Mouse (Mus musculus): ENCODE measurements at regions not wholly inside any gene's neighbourhood (a gene's known extent, or its start where the extent isn't known, plus 50 kb on each side); places are given as distances from the start of the nearest gene placed in this dataset.

DNA sequence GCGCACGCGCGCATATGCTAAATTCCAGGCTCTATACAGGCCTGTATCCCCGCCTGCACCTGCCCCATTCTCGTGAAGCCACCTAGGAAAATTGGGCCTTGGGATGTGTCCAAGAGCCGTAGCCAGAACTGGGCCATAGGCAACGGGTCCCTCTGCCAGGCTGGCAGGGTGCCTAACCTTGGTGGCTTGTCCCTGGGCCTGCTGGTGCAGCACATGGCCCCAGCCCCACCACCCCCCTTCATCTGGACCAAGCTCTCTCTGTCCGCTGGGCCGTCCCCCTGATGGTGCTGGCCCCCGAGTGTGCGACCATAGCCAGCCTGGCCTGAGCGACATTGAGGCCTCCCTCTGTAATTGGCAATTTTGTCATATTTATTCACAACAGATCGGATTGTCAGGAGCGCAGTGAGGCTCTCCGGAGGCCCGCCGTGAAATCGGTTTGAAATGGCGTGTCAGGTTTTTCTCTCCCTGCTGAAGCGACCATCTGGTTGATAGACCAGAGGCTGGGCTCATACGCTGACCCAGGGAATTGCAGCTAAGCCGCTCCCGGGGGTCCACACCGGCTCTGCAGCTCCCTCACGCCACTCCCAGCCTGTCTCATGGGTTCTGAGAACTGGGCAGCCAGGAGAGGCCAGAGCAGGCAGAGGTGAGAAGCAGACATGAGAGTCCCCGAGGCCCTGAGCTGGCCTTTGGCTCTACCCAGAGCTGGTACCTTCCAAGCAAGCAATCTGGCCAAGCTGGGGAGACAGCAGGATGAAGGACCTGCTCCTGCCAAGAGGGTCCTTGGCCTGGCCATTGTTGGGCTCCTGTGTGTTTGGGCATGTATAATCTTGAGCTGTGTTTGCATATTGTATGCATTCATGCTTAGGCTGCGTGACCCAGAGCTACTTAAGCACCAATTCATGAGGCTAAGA lies 67.6 kb downstream of the Uncx start:
- H3K4me1 ChIP-seq (ENCODE audit: insufficient read depth, low read depth, low read length) = no peaks in the 10 kb centered on the region
- no peaks in the 10 kb centered on the region for H3K9me3 ChIP-seq (ENCODE audit: low read length)
- H3K4me3 ChIP-seq (ENCODE audit: low read depth, low read length) = no peak overlapping the region
- no peaks in the 10 kb centered on the region for H3K27me3 ChIP-seq (replicated peaks; ENCODE audit: insufficient read depth, low read length)
- WGBS = 79% methylated on average over 28 of the region's 28 CpGs
- no peak for ATAC-seq
- H3K27ac ChIP-seq (ENCODE audit: low read length) = no peak overlapping the region
- H3K4me2 ChIP-seq (replicated peaks; ENCODE audit: low read depth, low read length) = no peak overlapping the region
- DNase-seq (ENCODE audit: low spot score) = no peak
- H3K9ac ChIP-seq (replicated peaks; ENCODE audit: low read depth) = no peak overlapping the region
- no peaks in the 10 kb centered on the region for H3K36me3 ChIP-seq (ENCODE audit: insufficient read depth, low read length)
- TF ChIP-seq CTCF (IDR thresholded peaks at IDR 0.05) = no peak
- no peak for TF ChIP-seq EP300 (IDR thresholded peaks at IDR 0.05)

DNA sequence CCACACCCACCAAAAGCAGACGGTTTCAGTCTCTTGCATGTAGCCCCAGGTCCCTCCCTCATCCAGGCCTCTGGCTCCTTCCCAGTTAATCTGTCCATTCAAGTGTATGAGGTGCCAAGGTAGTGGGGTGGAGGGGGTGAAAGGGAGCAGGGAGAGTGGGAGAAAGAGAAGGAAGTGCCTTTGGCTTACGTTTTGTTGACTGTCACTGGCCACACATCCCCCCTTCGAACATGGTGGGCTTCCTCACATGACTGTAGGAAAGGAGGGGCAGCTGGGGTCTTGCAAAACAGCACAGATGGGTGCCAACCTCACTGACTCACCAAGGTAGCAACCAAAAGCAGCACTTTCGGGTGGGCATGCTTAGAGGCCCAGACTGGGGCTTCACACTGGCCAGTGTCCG lies 68.9 kb downstream of the Uncx start:
- Histone ChIP-seq H3K9me3 (ENCODE audit: low read length) (no peaks in the 10 kb centered on the region), H3K36me3 (ENCODE audit: insufficient read depth, low read length) (no peaks in the 10 kb centered on the region), H3K4me3 (ENCODE audit: low read depth, low read length) (no peak overlapping the region), H3K27ac (ENCODE audit: low read length) (no peak overlapping the region), H3K4me2 (replicated peaks; ENCODE audit: low read depth, low read length) (no peak overlapping the region), H3K4me1 (ENCODE audit: insufficient read depth, low read depth, low read length) (no peaks in the 10 kb centered on the region), H3K27me3 (replicated peaks; ENCODE audit: insufficient read depth, low read length) (no peaks in the 10 kb centered on the region), H3K9ac (replicated peaks; ENCODE audit: low read depth) (no peak overlapping the region)
- no peak for TF ChIP-seq CTCF (IDR thresholded peaks at IDR 0.05)
- no peak for TF ChIP-seq EP300 (IDR thresholded peaks at IDR 0.05)
- 69% methylated on average over 5 of the region's 5 CpGs for WGBS
- ATAC-seq = no peak
- no peak for DNase-seq (ENCODE audit: low spot score)

DNA sequence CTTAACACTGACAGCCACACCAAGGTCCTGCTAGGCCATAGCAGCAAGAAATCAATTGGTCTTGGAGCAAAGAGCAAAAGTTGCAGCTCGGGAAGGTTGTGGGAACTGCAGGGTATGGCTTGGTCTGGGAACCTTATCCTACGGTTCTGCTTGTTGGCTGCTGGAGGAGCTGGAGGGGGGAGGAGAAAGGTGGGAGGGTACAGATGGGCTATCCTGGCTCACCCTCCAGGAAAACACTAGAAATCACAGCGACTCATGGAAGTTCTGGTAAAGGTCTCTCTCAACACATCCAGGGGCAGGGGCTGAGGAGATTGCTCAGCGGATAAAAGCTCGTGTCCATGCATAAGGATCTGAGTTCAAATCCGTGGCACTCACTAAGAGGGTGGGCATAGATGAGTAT lies 69.4 kb downstream of the Uncx start:
- H3K27ac ChIP-seq (ENCODE audit: low read length) = no peak overlapping the region
- DNase-seq (ENCODE audit: low spot score) (no peak), ATAC-seq (no peak)
- H3K4me2 ChIP-seq (replicated peaks; ENCODE audit: low read depth, low read length) = no peak overlapping the region
- no peak overlapping the region for H3K4me3 ChIP-seq (ENCODE audit: low read depth, low read length)
- 70% methylated on average over 6 of the region's 6 CpGs for WGBS
- no peaks in the 10 kb centered on the region for H3K36me3 ChIP-seq (ENCODE audit: insufficient read depth, low read length)
- no peaks in the 10 kb centered on the region for H3K4me1 ChIP-seq (ENCODE audit: insufficient read depth, low read depth, low read length)
- no peak overlapping the region for H3K9ac ChIP-seq (replicated peaks; ENCODE audit: low read depth)
- TF ChIP-seq EP300 (IDR thresholded peaks at IDR 0.05) (no peak), CTCF (IDR thresholded peaks at IDR 0.05) (no peak)
- H3K27me3 ChIP-seq (replicated peaks; ENCODE audit: insufficient read depth, low read length) = no peaks in the 10 kb centered on the region
- H3K9me3 ChIP-seq (ENCODE audit: low read length) = no peaks in the 10 kb centered on the region

DNA sequence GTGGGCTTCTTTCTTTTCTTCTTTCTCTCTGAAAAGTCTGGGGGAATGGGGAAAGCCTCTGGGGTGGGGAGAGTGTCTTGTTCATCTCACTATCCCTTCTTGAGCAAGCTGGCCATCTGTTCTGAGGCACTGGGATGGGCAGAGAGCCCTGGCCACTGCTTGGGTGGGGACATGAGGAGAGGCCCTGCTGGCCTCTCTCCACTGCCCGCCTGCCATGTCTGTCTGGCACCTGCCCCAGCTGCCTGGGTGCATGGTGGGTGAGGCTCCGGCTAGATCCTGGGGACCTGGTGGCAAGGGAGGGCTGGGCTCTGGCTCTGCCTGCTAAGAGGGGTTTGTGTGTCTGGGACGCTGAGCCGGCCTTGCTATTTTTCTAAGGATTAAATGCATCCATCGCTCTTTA lies 70.3 kb downstream of the Uncx start:
- ATAC-seq = no peak
- no peak for TF ChIP-seq EP300 (IDR thresholded peaks at IDR 0.05)
- no peak for TF ChIP-seq CTCF (IDR thresholded peaks at IDR 0.05)
- H3K4me3 ChIP-seq (ENCODE audit: low read depth, low read length) = no peak overlapping the region
- DNase-seq (ENCODE audit: low spot score) = no peak
- no peaks in the 10 kb centered on the region for H3K4me1 ChIP-seq (ENCODE audit: insufficient read depth, low read depth, low read length)
- no peaks in the 10 kb centered on the region for H3K27me3 ChIP-seq (replicated peaks; ENCODE audit: insufficient read depth, low read length)
- no peak overlapping the region for H3K4me2 ChIP-seq (replicated peaks; ENCODE audit: low read depth, low read length)
- no peaks in the 10 kb centered on the region for H3K36me3 ChIP-seq (ENCODE audit: insufficient read depth, low read length)
- no peak overlapping the region for H3K27ac ChIP-seq (ENCODE audit: low read length)
- no peak overlapping the region for H3K9ac ChIP-seq (replicated peaks; ENCODE audit: low read depth)
- no peaks in the 10 kb centered on the region for H3K9me3 ChIP-seq (ENCODE audit: low read length)
- 77% methylated on average over 5 of the region's 5 CpGs for WGBS

DNA sequence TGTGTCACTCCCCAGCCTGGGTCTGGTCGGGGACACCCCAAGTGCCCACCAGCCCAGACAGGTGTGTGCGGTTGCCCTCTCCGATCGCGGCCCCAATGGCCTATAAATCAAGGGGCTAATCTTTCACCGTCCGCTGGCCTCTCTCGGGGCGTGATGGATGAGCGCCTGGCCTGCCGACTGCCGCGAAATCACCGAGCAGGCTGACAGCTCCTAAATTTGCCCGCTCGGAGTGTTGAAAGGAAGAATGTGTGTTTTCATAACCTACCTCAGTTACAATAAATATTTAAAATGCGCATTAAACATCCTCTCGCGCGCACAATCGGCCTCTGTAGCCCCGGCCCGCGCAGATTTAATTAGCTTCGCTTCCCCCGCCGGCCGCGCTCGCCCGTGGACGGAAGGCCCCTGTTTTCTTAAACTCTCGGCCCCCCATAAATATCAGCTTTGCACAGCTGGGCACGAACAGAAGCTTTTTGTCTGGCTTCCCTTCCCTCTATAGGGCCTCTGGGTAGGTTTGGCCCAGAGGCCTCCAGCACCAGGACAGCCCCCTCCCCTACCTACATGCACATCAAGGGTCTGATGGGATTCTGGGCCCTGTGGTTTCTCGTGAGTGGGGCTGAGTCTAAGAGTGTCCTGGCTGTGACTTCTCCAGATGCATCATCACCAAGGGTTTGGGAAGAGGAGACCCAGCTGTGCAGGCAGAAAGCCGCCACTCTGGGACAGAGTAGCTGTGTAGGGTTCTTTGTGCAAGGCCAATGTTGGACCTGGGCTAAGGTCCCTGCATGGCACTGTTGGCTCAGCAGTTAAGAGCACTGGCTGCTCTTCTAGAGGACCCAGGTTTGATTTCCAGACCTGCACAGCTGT lies 76.2 kb downstream of the Uncx start:
- H3K36me3 ChIP-seq (ENCODE audit: insufficient read depth, low read length) = no peaks in the 10 kb centered on the region
- no peak for TF ChIP-seq EP300 (IDR thresholded peaks at IDR 0.05)
- no peak for TF ChIP-seq CTCF (IDR thresholded peaks at IDR 0.05)
- ATAC-seq (no peak), DNase-seq (ENCODE audit: low spot score) (no peak)
- no peaks in the 10 kb centered on the region for H3K4me1 ChIP-seq (ENCODE audit: insufficient read depth, low read depth, low read length)
- 15% methylated on average over 36 of the region's 36 CpGs for WGBS
- no peak overlapping the region for H3K4me3 ChIP-seq (ENCODE audit: low read depth, low read length)
- H3K27me3 ChIP-seq (replicated peaks; ENCODE audit: insufficient read depth, low read length) = peaks cover 7% of the 10 kb centered on the region; the same call in 1 of the 2 replicates
- H3K27ac ChIP-seq (ENCODE audit: low read length) = no peak overlapping the region
- H3K4me2 ChIP-seq (replicated peaks; ENCODE audit: low read depth, low read length) = no peak overlapping the region
- no peaks in the 10 kb centered on the region for H3K9me3 ChIP-seq (ENCODE audit: low read length)
- no peak overlapping the region for H3K9ac ChIP-seq (replicated peaks; ENCODE audit: low read depth)

DNA sequence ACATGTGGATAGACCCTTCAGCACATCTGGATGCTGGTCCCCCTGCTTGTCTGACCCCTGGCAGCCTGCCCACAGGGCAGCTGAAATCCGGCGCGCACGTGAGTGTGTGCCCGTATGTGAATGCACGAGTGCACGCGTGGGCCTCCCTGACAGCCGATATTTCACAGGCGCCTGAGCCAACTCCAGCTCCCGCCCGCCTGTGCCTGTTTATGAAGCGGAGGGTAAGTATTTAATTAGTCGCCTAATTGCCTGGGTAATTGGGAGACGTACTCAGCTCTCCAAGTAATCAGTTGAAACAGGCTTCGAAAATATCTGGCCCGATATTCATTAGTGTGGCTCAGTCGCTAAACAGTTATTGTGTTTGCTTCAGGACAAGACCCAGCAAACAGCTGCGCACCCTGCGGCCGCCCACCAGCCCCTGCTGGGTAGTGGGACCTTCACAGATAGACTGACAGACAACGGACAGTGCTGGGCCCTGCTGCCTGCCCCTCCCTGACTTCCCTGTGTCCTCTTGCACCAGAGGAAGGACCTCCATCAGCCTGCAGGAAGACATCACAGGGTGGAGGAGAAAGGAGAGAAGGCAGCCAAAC lies 82.7 kb downstream of the Uncx start:
- no peaks in the 10 kb centered on the region for H3K27me3 ChIP-seq (replicated peaks; ENCODE audit: insufficient read depth, low read length)
- no peak for DNase-seq (ENCODE audit: low spot score)
- no peak for TF ChIP-seq CTCF (IDR thresholded peaks at IDR 0.05)
- TF ChIP-seq EP300 (IDR thresholded peaks at IDR 0.05) = no peak
- no peaks in the 10 kb centered on the region for H3K4me1 ChIP-seq (ENCODE audit: insufficient read depth, low read depth, low read length)
- ATAC-seq = no peak
- H3K4me3 ChIP-seq (ENCODE audit: low read depth, low read length) = no peak overlapping the region
- WGBS = 73% methylated on average over 22 of the region's 22 CpGs
- H3K36me3 ChIP-seq (ENCODE audit: insufficient read depth, low read length) = no peaks in the 10 kb centered on the region
- H3K4me2 ChIP-seq (replicated peaks; ENCODE audit: low read depth, low read length) = no peak overlapping the region
- no peak overlapping the region for H3K9ac ChIP-seq (replicated peaks; ENCODE audit: low read depth)
- H3K9me3 ChIP-seq (ENCODE audit: low read length) = no peaks in the 10 kb centered on the region
- no peak overlapping the region for H3K27ac ChIP-seq (ENCODE audit: low read length)

All from lung, postnatal 0 days (tissue).